Mouse (Mus musculus): ENCODE measurements around the gene Ipo11.

GRCm38 (mm10) chr13:106836527-106836879 lies 100.3 kb downstream of the Ipo11 start:
- TF ChIP-seq CTCF (IDR thresholded peaks at IDR 0.05; ENCODE audit: low read depth) = no peak
- no peak for TF ChIP-seq EP300 (IDR thresholded peaks at IDR 0.05; ENCODE audit: low read depth)
